Mouse (Mus musculus) myocyte (in vitro differentiated cells): ENCODE results near the gene Ppp1r14b. TPM values are rescaled to one million over a fixed set of nuclear protein-coding genes. Genes with fewer than 3 reads are reported as not detected.
A peak's percentile ranks its signal among the peaks of the same experiment; 100 is the strongest.

Source experiments
- H3K27me3 ChIP-seq: one replicate; pipeline ENCODE4 v1.6.1; 2011; ENCODE audit not compliant: control insufficient read depth, insufficient read depth, insufficient read length
- H3K36me3 ChIP-seq: one replicate; pipeline ENCODE4 v1.6.1; 2011; ENCODE audit not compliant: control insufficient read depth, insufficient read depth
- H3K4me2 ChIP-seq: one replicate; pipeline ENCODE4 v1.6.1; 2011; ENCODE audit warnings: low read depth, control low read depth
- H3K4me3 ChIP-seq: one replicate; pipeline ENCODE4 v1.5.1; 2011; ENCODE audit warnings: mild to moderate bottlenecking, control low read depth, moderate library complexity
- H3K79me2 ChIP-seq: one replicate; pipeline ENCODE4 v1.6.1; 2011; ENCODE audit not compliant: control insufficient read depth, insufficient read depth
- H3ac ChIP-seq: one replicate; pipeline ENCODE4 v1.6.1; 2011; ENCODE audit not compliant: control insufficient read depth, insufficient read length
- CEBPB ChIP-seq: IDR thresholded peaks from 2 replicates; pipeline ENCODE4 v1.6.1; 2011; ENCODE audit warnings: mild to moderate bottlenecking, moderate library complexity; ENCODE audit not compliant: poor library complexity, insufficient read depth, severe bottlenecking
- E2F4 ChIP-seq: IDR thresholded peaks from one replicate; pipeline ENCODE4 v1.6.1; 2011; ENCODE audit warnings: mild to moderate bottlenecking, control low read depth, moderate library complexity; ENCODE audit not compliant: insufficient read depth
- MAX ChIP-seq: IDR thresholded peaks from one replicate; pipeline ENCODE4 v1.6.1; 2011; ENCODE audit warnings: low read depth, mild to moderate bottlenecking, control low read depth
- MYOD1 ChIP-seq, 3 experiments: IDR thresholded peaks; one replicate each; pipeline ENCODE4 v1.6.1; 2011; ENCODE audit warnings: control low read depth in 2 of 3, low read depth in 2 of 3, mild to moderate bottlenecking in 2 of 3, moderate library complexity in 1 of 3; ENCODE audit not compliant: insufficient read length in 2 of 3, control insufficient read depth in 1 of 3
- MYOG ChIP-seq, 3 experiments: IDR thresholded peaks; one replicate each; pipeline ENCODE4 v1.6.1; 2011; ENCODE audit warnings: control low read depth in 2 of 3, low read depth in 2 of 3, mild to moderate bottlenecking in 2 of 3; ENCODE audit not compliant: insufficient read length in 2 of 3, control insufficient read depth in 1 of 3, insufficient read depth in 1 of 3
- POLR2A ChIP-seq: IDR thresholded peaks from one replicate; pipeline ENCODE4 v1.6.1; 2011; ENCODE audit warnings: low read depth, mild to moderate bottlenecking, control low read depth, moderate library complexity; ENCODE audit not compliant: insufficient read length
- POLR2AphosphoS2 ChIP-seq: IDR thresholded peaks from one replicate; pipeline ENCODE4 v1.6.1; 2011; ENCODE audit warnings: low read depth, control low read depth; ENCODE audit not compliant: insufficient read length
- REST ChIP-seq: IDR thresholded peaks from one replicate; pipeline ENCODE4 v1.6.1; 2011; ENCODE audit warnings: mild to moderate bottlenecking, control low read depth, moderate library complexity; ENCODE audit not compliant: insufficient read depth, insufficient read length
- SRF ChIP-seq: IDR thresholded peaks from one replicate; pipeline ENCODE4 v1.6.1; 2011; ENCODE audit warnings: low read depth; ENCODE audit not compliant: control insufficient read depth, insufficient read length
- TCF12 ChIP-seq: IDR thresholded peaks from one replicate; pipeline ENCODE4 v1.6.1; 2011; ENCODE audit warnings: mild to moderate bottlenecking, control low read depth; ENCODE audit not compliant: poor library complexity, insufficient read depth, severe bottlenecking
- USF1 ChIP-seq: IDR thresholded peaks from one replicate; pipeline ENCODE4 v1.6.1; 2011; ENCODE audit warnings: low read depth, mild to moderate bottlenecking, control low read depth, moderate library complexity
- polyA plus RNA-seq: library from polyadenylated mRNA; unstranded; fragments of >200 nt; fragmentation: generic; extraction: Trizol; gene quantifications from one replicate; pipeline ENCODE4 v1.2.1, GENCODE M21; 2012; ENCODE audit warnings: missing spikeins

Gene Ppp1r14b
- polyA plus RNA-seq, 1 experiment: 1,032 TPM

GRCm38 (mm10) chr19:6980381-6981093 is 5.8 kb downstream of the Ppp1r14b start, which contains the start of gene Fkbp2:
TSS of gene Fkbp2 (minus strand) at chr19:6980501.
- peak within 1 kb of the TSS; percentile 83 for H3K4me3 ChIP-seq
- peak within 1 kb of the TSS; percentile 50 for H3ac ChIP-seq
- peaks cover 44% of the 10 kb centered on the region for H3K79me2 ChIP-seq
- peaks cover 14% of the 10 kb centered on the region for H3K36me3 ChIP-seq
- TF ChIP-seq TCF12 (no peak), POLR2AphosphoS2 (peak; percentile 99), REST (peak; percentile 30), CEBPB (no peak), E2F4 (peak; percentile 75), SRF (peak; percentile 62), USF1 (no peak), MYOD1 (IDR thresholded peaks at IDR 0.05; ENCODE audit: control insufficient read depth in 1 of 3, insufficient read length in 2 of 3, low read depth in 2 of 3) (no peak), POLR2A (peak; percentile 99)
- no peaks in the 10 kb centered on the region for H3K27me3 ChIP-seq
- H3K4me2 ChIP-seq: peak within 1 kb of the TSS; percentile 100

GRCm38 (mm10) chr19:6981465-6981864 is 6.7 kb downstream of the Ppp1r14b start:
- H3K27me3 ChIP-seq: no peaks in the 10 kb centered on the region
- H3K4me2 ChIP-seq: peak overlapping the region; percentile 92
- peaks cover 36% of the 10 kb centered on the region for H3K79me2 ChIP-seq
- peak overlapping the region; percentile 83 for H3K4me3 ChIP-seq
- H3K36me3 ChIP-seq: peaks cover 14% of the 10 kb centered on the region
- TF ChIP-seq REST: no peak
- TF ChIP-seq POLR2AphosphoS2: peak; percentile 65
- no peak overlapping the region for H3ac ChIP-seq

GRCm38 (mm10) chr19:6983621-6984020 is 8.9 kb downstream of the Ppp1r14b start:
- H3K4me2 ChIP-seq: no peak overlapping the region

GRCm38 (mm10) chr19:6985300-6985699 is 10.5 kb downstream of the Ppp1r14b start:
- peaks cover 11% of the 10 kb centered on the region for H3K79me2 ChIP-seq
- H3K27me3 ChIP-seq: no peaks in the 10 kb centered on the region
- H3ac ChIP-seq: no peak overlapping the region
- no peak overlapping the region for H3K4me3 ChIP-seq
- TF ChIP-seq POLR2A (no peak), USF1 (no peak), REST (no peak), SRF (no peak), MAX (no peak), CEBPB (no peak)
- H3K4me2 ChIP-seq: no peak overlapping the region
- peaks cover 8% of the 10 kb centered on the region for H3K36me3 ChIP-seq

More at GRCm38 (mm10) chr19:6983621-6984020, 8.9 kb downstream of the Ppp1r14b start:
- Histone ChIP-seq H3K27me3 (no peaks in the 10 kb centered on the region), H3K79me2 (peaks cover 15% of the 10 kb centered on the region), H3K4me3 (no peak overlapping the region), H3ac (no peak overlapping the region), H3K36me3 (peaks cover 8% of the 10 kb centered on the region)
- TF ChIP-seq POLR2A (no peak), TCF12 (no peak), POLR2AphosphoS2 (no peak), REST (no peak)

GRCm38 (mm10) chr19:6985951-6986708 is 11.4 kb downstream of the Ppp1r14b start:
- H3K4me2 ChIP-seq: peak overlapping the region; percentile 83
- no peaks in the 10 kb centered on the region for H3K27me3 ChIP-seq
- peaks cover 8% of the 10 kb centered on the region for H3K36me3 ChIP-seq
- no peak for TF ChIP-seq POLR2A
- TF ChIP-seq MYOG (IDR thresholded peaks at IDR 0.05; ENCODE audit: control insufficient read depth in 1 of 3, insufficient read depth in 1 of 3, insufficient read length in 2 of 3, low read depth in 2 of 3): peak in 1 of 3 experiments; percentile 30
- peak; percentile 53 for TF ChIP-seq POLR2AphosphoS2
- TF ChIP-seq MYOD1 (IDR thresholded peaks at IDR 0.05; ENCODE audit: control insufficient read depth in 1 of 3, insufficient read length in 2 of 3, low read depth in 2 of 3): peak in 1 of 3 experiments; percentile 49
- peak overlapping the region; percentile 54 for H3K4me3 ChIP-seq
- H3ac ChIP-seq: no peak overlapping the region
- peaks cover 4% of the 10 kb centered on the region for H3K79me2 ChIP-seq
